Mouse (Mus musculus) heart, embryonic 12.5 days (tissue): ENCODE data around the gene Tbcd. TPM values are rescaled to one million over a fixed set of nuclear protein-coding genes. Genes with fewer than 3 reads are reported as not detected.
"Not testable (repeated sequence)": the region's sequence is repeated elsewhere in the genome, so short reads cannot be mapped to it uniquely, and the experiment has no call there.

Experiments
- ATAC-seq: fragments of 200-750 bp; cut with Nextera tagmentation; 2 replicates; pipeline ENCODE4 v1.8.0; 2017; ENCODE audit warnings: moderate TSS enrichment, moderate library complexity; ENCODE audit not compliant: insufficient number of reproducible peaks, low FRiP score
- H3K27ac ChIP-seq: fragments of 300-500 bp; sonication (generic); 2 replicates; pipeline ENCODE4 v1.5.1; 2016; ENCODE audit warnings: mild to moderate bottlenecking, moderate library complexity; ENCODE audit not compliant: poor library complexity, severe bottlenecking
- H3K27me3 ChIP-seq: fragments of 300-500 bp; sonication (generic); replicated peaks from 2 replicates; pipeline ENCODE4 v1.6.1; 2016; ENCODE audit warnings: mild to moderate bottlenecking, moderate library complexity
- H3K36me3 ChIP-seq: fragments of 300-500 bp; sonication (generic); 2 replicates; pipeline ENCODE4 v1.6.1; 2016; ENCODE audit warnings: mild to moderate bottlenecking, moderate library complexity
- H3K4me1 ChIP-seq: fragments of 300-500 bp; sonication (generic); replicated peaks from 2 replicates; pipeline ENCODE4 v1.6.1; 2016; ENCODE audit warnings: mild to moderate bottlenecking
- H3K4me2 ChIP-seq: fragments of 300-500 bp; sonication (generic); 2 replicates; pipeline ENCODE4 v1.6.1; 2016; ENCODE audit warnings: mild to moderate bottlenecking, moderate library complexity
- H3K4me3 ChIP-seq: fragments of 300-500 bp; sonication (generic); 2 replicates; pipeline ENCODE4 v1.5.1; 2016; ENCODE audit warnings: mild to moderate bottlenecking
- H3K9ac ChIP-seq: fragments of 300-500 bp; sonication (generic); 2 replicates; pipeline ENCODE4 v1.6.1; 2016; ENCODE audit warnings: mild to moderate bottlenecking, moderate library complexity
- H3K9me3 ChIP-seq: fragments of 300-500 bp; sonication (generic); replicated peaks from 2 replicates; pipeline ENCODE4 v1.6.1; 2016; ENCODE audit warnings: mild to moderate bottlenecking, moderate library complexity
- WGBS: fragments of 180-500 bp; shearing (Covaris S2); methylation state at CpG from one replicate; pipeline ENCODE4 v1.1.7; 2016; 5-methylcytosine and 5-hydroxymethylcytosine counted together
- polyA plus RNA-seq: library from polyadenylated mRNA; unstranded; fragments of >200 nt; fragmentation: Nextera tagmentation; extraction: Ambion mirVana; gene quantifications from 2 replicates; pipeline ENCODE4 v1.2.1, GENCODE M21; 2016

Gene Tbcd
- polyA plus RNA-seq, 1 experiment from 2014 or later: 24.4 TPM

- no peak for ATAC-seq
- no peaks in the 10 kb centered on the region for H3K27me3 ChIP-seq
- WGBS: 55% methylated on average over 6 of the region's 6 CpGs
Measured at GRCm38 (mm10) chr11:121655166-121655806, 203.5 kb downstream of the Tbcd start.

GRCm38 (mm10) chr11:121655807-121656511 is 204.2 kb downstream of the Tbcd start:
- H3K4me2 ChIP-seq: no peak overlapping the region
- WGBS: 70% methylated on average over 6 of the region's 6 CpGs
- H3K9me3 ChIP-seq: no peaks in the 10 kb centered on the region
- no peak overlapping the region for H3K27ac ChIP-seq
- no peaks in the 10 kb centered on the region for H3K27me3 ChIP-seq
- H3K36me3 ChIP-seq: peaks cover 16% of the 10 kb centered on the region
- peaks cover 10% of the 10 kb centered on the region; the same call in 1 of the 2 replicates for H3K4me1 ChIP-seq
- no peak overlapping the region for H3K4me3 ChIP-seq
- no peak overlapping the region for H3K9ac ChIP-seq
- no peak for ATAC-seq

More at GRCm38 (mm10) chr11:121655166-121655806, 203.5 kb downstream of the Tbcd start:
- peaks cover 17% of the 10 kb centered on the region for H3K36me3 ChIP-seq
- no peak overlapping the region for H3K4me2 ChIP-seq
- no peak overlapping the region for H3K9ac ChIP-seq
- H3K27ac ChIP-seq: no peak overlapping the region
- peaks cover 10% of the 10 kb centered on the region; the same call in 1 of the 2 replicates for H3K4me1 ChIP-seq
- H3K9me3 ChIP-seq: no peaks in the 10 kb centered on the region
- H3K4me3 ChIP-seq: no peak overlapping the region

- Histone ChIP-seq H3K36me3 (peaks cover 19% of the 10 kb centered on the region), H3K4me3 (no peak overlapping the region), H3K4me2 (no peak overlapping the region), H3K27ac (no peak overlapping the region), H3K27me3 (no peaks in the 10 kb centered on the region), H3K9me3 (no peaks in the 10 kb centered on the region), H3K4me1 (peaks cover 10% of the 10 kb centered on the region; the same call in 1 of the 2 replicates), H3K9ac (no peak overlapping the region)
- no peak for ATAC-seq
- WGBS: 34% methylated on average over 1 of the region's 1 CpGs
Measured at GRCm38 (mm10) chr11:121658151-121658550, 206.4 kb downstream of the Tbcd start.

GRCm38 (mm10) chr11:121660604-121661003 is 208.9 kb downstream of the Tbcd start:
- WGBS: 98% methylated on average over 2 of the region's 2 CpGs
- H3K9me3 ChIP-seq, H3K4me1 ChIP-seq, H3K27ac ChIP-seq, H3K4me2 ChIP-seq, H3K4me3 ChIP-seq, H3K27me3 ChIP-seq, H3K9ac ChIP-seq, ATAC-seq: not testable (repeated sequence)
- peaks cover 34% of the 10 kb centered on the region for H3K36me3 ChIP-seq

GRCm38 (mm10) chr11:121661116-121661515 is 209.4 kb downstream of the Tbcd start:
- no peak overlapping the region for H3K9ac ChIP-seq
- no peaks in the 10 kb centered on the region for H3K4me1 ChIP-seq
- H3K4me2 ChIP-seq: no peak overlapping the region
- H3K4me3 ChIP-seq: no peak overlapping the region
- H3K27ac ChIP-seq: no peak overlapping the region
- no peak for ATAC-seq
- no peaks in the 10 kb centered on the region for H3K27me3 ChIP-seq
- peaks cover 34% of the 10 kb centered on the region for H3K36me3 ChIP-seq
- H3K9me3 ChIP-seq: no peaks in the 10 kb centered on the region
- WGBS: 71% methylated on average over 2 of the region's 2 CpGs

Other genes starting within 250 kb of the Tbcd start
- 7.8 and 8.4 TPM in 2 replicates for gene Hexdc, start 247.5 kb upstream of the Tbcd start, polyA plus RNA-seq
- gene Ogfod3, start 247.2 kb upstream of the Tbcd start, polyA plus RNA-seq: 27.2 and 31.8 TPM in 2 replicates
- gene Cybc1, start 222.6 kb upstream of the Tbcd start, polyA plus RNA-seq: 22.6 and 23.3 TPM in 2 replicates
- 47.3 and 56.8 TPM in 2 replicates for gene Narf, start 214.7 kb upstream of the Tbcd start, polyA plus RNA-seq
- 6.0 and 7.1 TPM in 2 replicates for gene Foxk2, start 192.0 kb upstream of the Tbcd start, polyA plus RNA-seq
- gene Wdr45b, start 97.5 kb upstream of the Tbcd start, polyA plus RNA-seq: 69.9 and 71.2 TPM in 2 replicates
- 3.8 and 4.4 TPM in 2 replicates for gene Rab40b, start 63.7 kb upstream of the Tbcd start, polyA plus RNA-seq
- 4.1 and 4.3 TPM in 2 replicates for gene Fn3krp, start 30.5 kb upstream of the Tbcd start, polyA plus RNA-seq
- 6.2 TPM in 2 replicates for gene Fn3k, start 17.0 kb upstream of the Tbcd start, polyA plus RNA-seq
- gene Zfp750, start 67.4 kb downstream of the Tbcd start, polyA plus RNA-seq: 0.14 and 0.28 TPM in 2 replicates
- gene B3gntl1, start 221.2 kb downstream of the Tbcd start, polyA plus RNA-seq: 5.9 and 7.7 TPM in 2 replicates
- gene Metrnl, start 249.6 kb downstream of the Tbcd start, polyA plus RNA-seq: 8.4 and 8.9 TPM in 2 replicates